Mouse (Mus musculus): Measurements from ENCODE around the gene Dido1.

Dido1 gene

DNA sequence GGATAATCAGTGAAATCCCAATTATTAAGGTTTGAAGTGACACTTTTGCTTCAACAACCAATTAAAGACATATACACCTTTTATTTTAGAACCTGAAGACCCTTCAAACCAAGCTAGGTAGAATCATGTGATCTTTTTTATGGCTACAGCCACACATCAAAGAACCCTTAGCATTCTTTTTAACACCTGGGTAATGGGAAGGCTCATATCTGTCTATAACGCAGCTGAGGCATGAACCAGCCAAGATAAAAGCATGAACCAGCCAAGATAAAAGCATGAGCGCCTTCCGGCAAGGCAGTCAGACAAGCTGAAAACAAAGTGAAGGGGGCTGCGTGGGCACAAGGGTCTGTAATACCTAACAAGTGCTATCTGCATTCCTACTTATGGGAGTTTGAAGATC is 25.8 kb downstream of the Dido1 start:
- DNase-seq (ENCODE audit: low spot score in 2 of 2), result no peak

DNA sequence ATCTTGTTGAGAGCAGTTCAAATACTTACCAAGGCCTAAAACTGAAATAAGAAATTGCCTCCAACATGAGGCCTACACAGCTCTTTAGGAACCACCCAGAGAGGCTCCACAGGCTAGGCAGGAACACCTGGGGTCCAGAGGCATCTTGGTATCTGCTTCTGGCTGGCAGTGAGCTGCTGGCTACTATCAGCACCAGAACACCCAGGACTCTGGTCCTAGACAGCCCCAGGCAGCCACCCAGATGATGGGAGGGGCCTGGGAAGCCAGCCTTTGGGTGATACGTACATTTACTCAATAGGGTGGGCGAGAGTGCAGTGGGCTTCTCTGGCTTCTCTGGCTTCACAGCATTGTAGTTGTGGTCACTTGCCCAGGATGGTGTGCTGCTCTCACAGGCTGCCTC is 26.3 kb downstream of the Dido1 start:
- DNase-seq (ENCODE audit: low spot score in 2 of 2), result no peak

DNA sequence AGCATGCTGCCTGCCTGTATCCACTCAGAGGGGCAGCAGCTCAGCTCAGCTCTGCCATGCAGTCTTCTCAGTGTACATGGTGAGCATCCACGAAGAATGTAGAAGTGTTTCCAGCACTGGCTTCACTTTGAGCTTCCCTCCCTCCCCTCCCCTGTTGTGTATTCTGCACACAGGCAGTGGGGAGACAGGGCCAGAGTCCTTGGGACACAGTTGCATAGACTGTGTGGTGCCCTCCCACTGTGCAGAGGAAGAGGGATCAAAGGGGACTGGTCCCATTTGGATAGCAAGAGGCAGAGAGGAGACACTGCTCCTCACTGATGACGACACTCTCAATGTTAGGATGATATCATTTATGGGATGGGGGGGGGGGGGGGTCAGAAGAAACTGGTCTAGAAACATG is 28.6 kb downstream of the Dido1 start:
- DNase-seq (ENCODE audit: low spot score in 2 of 2), result no peak

DNA sequence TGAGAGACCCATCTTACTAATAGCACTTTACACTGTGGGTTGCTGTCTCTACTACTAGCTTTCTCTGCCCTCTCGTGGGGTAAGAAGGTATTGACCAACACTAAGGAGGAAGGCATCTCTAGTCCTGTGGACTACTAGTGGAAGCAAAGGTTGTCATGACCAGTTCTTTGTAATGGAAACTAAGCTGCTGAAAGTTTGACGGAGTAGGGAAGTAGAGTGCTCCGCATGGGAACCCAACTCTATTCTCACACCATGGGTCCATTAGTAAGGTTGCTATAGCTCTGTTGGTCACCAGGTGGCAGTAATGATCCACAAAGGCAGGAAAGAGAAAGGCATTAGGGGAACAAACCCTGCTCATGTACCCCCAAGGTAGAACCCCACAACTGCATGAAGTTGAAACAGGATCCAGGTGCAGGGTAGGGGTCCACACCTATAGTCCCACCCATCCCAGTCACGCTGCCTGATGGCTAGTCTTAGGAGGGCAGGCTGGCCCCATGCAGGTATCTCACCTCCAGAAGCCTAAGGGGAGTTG is 31.1 kb downstream of the Dido1 start:
- DNase-seq (ENCODE audit: low spot score in 2 of 2), result peak; percentile 35 to 66

DNA sequence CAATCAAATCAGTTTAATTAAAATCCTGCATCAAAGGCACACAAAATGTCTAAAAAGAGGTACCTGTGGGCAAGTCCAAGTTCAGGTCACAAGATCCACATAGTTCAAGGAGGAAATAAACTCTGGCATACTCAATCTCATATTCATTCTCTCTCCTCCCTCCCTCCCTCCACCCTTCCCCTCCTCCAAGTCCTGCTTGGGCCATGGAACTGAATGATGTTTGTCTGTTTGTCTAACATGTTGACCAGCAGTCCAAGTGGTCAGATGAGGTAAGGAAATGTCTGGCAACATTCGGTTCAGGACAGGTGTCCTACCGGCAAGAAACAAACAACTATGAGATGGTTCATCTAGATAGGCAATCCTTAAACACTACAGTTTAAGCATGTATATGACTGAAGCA is 33.1 kb downstream of the Dido1 start:
- no peak for DNase-seq (ENCODE audit: low spot score in 2 of 2)

DNA sequence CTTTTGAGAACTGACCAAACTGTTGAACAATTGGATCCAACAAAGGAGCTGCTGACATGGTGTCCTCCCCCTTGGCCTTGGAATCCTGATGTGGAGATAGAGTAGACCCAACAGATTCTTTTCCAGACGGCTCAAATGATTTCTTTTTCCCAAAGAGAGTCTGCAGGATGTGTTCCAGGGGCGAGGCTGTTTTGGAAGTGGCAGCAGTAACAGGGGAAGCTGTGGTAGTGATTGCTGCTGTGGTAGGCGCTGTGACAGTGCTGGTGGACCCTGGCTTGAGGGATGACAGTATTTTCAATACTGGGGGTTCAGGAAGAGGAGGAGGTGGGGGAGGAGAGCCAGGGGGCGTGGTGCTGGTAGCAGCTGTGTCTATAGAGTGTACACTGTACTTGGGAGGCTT is 47.8 kb downstream of the Dido1 start:
- DNase-seq (ENCODE audit: low spot score in 2 of 2), result no peak

DNA sequence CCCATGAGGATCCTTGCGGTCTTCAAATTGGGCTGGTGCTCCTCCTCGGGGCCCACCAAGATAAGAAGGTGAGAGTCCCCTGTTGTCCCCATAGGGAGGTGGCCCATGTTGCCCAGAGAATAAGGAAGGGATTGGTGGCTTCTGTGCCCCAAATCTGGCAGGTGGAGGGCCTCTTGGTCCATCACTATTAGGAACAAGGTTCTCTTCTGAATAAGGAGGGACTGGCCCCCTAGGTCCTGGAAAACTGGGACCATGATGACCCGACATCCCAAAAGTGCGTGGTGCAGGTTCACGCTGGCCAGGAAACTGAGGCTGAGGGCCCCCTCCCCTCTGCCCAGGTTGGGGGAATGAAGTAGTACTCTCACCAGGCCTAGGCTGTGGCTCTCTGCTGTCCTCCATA is 49.3 kb downstream of the Dido1 start:
- DNase-seq (ENCODE audit: low spot score in 2 of 2), result no peak

DNA sequence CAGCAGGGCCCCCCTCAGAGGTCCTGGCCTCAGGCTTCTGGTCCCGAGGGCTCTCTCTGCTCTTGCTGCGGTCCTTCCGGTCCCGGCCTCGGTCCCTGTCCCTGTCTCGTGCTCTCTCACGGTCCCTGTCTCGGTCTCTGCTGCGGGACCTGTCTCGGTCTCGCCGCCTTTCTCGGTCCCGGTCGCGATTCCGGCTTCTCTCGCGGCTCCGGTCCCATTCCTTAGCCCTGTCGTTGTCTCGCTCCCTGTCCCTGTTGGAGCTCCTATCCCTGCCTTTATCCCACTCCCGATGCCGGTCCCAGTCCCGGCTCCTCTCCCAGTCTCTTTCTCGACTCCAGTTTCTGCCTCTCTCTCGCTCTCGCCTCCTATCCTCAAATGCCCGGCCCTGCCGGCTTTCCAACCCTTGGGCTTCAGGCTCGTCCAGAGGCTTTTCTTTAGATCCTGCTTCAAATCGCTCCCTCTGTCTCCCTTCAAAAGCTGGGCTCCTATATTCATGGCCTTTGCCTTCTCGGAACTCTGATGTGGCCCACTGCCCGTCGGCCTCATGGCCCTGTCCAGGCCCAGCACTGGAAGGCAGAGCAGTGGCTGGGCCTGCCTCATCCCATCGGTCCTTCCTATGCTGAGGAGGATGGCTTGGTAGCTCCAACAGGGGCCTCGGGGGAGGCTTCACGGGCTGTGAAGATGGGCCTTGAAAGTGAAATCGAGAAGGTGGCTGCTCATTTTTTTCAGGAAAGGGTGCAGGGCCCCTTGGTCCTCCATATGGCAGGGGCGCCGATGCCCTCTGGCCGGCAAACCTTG is 50.2 kb downstream of the Dido1 start:
- DNase-seq (ENCODE audit: low spot score in 2 of 2), result no peak

DNA sequence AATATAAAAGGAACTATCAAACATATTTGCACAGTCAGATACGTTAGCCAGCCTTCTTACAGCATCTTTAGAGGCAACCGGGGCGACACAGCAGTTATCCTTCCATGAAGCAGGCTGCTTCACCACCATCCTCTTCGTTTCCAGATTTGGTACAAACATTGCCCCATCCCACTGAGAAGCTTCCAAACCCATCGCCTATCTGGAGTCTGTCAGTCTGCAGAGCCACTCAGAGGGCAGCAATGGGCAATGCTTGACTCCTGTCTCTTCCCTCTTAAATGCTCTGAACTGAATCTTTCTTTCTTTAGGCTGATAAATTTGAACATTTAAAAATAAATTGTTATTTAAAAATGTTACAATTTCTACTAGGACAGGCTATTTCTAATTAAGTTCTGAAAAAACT is 51.4 kb downstream of the Dido1 start:
- no peak for DNase-seq (ENCODE audit: low spot score in 2 of 2)

DNA sequence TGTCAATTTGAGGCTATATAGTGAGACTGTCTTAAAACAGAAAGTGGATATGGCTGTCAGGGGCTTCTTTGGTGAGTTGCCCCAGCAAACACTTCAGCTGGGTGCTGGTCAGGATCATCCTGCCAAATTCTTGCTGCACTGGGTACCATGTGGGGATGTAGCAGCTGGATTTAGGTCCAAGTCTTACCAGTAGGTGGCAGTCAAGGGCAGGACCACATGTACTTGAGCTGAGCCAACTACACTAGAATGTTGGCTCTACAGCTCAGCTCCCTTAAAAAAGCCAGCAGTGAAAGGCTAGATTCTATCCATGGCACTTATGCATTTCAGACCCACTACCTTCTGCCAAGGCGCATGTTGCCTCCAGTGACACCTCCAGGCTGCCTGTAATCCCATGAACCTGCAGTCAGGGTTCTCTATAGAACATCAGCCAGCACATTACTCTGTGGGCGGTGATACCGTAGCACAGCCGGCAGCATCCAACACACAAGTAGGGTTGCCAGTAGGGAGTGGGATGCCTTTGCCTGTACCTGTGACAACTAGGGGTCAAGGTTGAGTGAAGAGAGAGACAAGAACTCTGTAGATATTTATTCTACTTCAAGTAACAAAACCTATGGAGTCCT is 52.3 kb downstream of the Dido1 start:
- DNase-seq (ENCODE audit: low spot score in 2 of 2), result peak; percentile 39 to 56

DNA sequence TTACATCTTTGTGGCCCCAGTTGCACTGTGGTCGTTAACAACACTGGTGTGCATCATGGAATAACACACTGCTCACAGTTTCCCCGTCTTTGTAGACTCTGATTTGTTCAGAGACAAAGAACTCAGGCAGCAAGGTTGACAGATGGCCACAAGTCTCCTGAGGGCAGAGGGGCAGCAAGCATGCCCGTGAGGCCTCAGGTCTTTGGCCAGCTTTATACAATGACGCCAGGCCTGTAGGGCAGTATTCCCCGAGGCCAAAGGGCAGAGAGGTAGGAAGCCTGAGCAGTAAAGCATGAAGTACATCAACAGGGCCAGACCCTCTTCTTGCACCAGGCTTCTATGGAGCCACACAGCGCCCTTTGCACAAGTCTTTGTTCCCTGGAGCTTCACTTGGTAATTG is 54.6 kb downstream of the Dido1 start:
- DNase-seq (ENCODE audit: low spot score in 2 of 2), result no peak

DNA sequence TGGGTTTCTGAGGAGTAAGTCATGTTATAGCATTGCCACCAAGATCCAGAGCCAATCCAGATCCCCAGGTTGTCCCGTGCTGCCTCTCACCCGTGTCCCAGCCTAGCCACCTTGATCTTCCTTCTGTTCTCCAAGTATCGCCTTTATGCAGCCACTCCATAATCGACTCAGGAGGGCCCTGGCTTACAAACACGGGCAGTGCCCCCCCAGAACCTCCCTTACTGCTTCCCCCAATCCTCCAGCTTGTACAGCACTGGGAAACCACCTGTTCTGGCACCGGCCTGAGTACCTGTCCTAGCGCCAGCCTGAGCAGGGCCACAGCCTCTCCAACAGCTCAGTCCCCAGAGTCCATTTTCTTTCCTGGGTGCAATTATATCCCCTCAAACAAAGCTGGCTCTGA is 55.1 kb downstream of the Dido1 start:
- no peak for DNase-seq (ENCODE audit: low spot score in 2 of 2)

DNA sequence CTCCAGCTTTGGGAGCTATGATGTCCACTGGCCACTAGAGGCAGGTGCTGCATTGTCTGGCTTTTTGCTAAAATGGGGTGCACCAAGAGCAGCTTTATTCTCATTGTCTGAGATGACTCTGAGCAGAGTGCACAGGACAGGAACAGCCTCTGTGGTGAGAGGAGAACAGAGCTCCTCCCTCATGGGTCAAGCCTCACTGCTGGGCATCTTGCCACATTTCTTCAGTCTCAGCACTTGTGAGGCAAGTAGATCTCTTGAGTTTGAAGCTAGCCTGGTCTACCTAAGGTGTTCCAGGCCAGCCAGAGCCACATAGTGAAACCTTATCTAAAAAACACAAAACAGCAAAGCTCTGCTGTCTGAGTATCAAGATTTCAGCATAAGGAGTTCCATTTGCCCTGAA is 63.0 kb downstream of the Dido1 start:
- DNase-seq (ENCODE audit: low spot score in 2 of 2), result no peak

DNA sequence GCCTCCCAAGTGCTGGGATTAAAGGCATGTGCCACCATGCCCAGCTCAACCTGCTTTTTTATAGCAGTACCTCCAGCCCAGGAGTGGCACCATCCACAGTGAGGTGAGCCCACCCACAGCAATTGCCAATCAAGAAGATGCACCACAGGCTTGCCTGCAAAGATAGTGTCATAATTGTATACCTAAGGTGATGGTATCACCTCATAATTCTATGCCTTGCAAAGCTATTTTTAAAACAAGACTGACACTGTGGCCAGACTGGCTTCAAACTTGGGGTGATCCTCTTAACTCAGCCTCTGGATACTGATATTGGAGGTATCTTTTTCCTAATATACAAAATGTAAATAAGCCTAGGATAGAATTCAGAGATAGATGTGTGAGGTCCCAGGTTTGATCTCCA is 66.2 kb downstream of the Dido1 start:
- no peak for DNase-seq (ENCODE audit: low spot score in 2 of 2)

DNA sequence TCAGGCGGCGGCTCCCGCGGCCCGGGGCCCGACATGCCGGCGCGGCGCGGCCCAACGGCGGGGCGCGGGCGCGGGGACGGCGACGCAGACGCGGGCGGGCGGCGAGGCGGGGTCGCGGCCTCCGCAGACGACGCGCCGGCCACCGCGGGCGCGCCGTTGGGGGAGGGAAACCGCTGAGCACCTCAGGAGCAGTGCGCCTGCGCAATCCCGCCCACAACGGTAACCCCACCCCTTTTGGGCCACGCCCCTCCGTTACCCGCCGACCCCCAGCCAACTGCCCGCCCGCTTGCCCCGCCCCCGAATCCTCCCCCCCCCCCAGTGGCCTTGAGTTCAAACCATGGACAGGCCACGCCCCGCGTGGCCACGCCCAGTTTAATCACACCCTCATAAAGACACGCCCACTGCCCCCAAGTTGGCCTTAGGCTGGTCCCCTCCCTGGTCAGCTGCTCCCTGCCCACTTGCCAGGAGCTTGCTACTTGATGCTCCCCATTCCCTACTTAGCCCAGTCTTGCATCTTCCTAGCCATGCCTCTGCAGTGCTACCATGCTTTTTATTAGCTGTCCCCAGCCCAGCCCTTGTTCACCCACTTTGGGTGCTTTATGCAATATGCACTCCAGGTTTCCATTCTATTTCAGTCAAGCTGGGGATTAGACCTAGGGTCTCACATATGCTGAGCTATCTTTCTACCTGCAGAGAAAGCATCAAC is 67.1 kb downstream of the Dido1 start, which contains the start of gene Tcfl5:
Tcfl5 (minus strand) TSS at position 154 of the 706 bp plus-strand sequence.
- DNase-seq (ENCODE audit: low spot score in 2 of 2), result no peak

DNA sequence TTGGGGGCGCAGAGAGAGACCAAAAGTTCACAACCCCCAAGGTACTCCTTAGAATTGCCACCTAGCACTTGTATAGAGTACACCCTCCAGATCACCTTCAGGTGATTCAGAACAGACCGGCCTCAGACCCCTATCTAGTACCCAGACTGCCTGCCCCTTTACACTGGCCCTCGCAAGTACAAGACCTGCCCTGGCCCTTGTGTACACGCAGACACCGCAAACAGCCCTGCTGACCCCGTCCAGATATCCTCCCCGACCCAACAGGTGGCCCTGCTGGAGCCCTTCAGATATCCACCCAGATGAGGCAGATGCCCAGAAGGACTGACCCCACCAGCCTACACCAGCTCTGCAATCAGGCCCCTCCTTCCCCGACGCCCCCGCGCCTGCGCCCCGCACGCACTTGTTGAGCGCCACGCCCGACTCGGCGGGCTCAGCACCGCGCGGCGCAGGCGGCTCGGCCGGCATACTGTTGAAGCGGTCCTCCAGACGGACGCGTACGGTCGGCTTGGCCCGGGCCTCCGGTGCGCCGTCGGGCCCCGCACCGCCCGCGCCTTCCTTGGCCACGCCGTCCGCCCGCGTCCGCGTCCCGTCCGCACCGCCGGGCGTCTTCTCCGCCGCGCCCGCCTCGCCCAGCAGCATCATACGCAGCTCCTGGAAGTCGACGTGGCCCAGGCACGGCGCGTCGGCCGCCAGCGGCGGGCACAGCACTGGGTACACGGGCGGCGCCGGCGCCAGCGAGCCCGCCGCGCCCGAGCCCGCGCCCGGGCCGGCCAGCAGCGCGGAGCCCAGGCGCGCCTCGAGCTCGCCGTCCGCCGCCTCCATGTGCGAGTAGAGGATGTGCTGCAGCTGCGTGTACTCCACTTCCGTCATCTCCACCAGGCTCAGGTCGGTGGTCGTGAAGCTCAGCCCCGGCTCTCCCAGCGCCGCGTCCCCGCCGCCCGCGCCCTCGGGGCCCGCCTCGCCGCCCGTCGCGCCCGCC is 67.9 kb downstream of the Dido1 start:
- no peak for DNase-seq (ENCODE audit: low spot score in 2 of 2)

DNA sequence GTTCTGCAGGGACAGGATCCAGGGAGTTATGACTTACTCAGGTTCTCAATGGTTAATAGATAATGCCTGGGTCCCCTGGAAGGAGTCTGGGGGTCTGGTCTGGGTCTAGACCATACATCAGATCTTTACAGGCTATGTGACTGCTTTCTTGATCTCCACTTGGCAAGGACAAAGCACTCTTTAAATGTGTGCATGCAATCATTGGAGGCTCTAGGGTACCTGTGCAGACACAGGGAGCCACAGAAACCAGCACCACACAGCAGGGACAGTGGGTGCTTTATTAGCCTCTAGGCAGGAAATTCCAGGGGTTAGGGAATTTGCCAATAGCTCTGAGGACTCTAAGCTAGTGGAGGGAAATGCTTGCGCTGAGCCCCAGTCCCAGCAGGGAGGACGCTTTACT is 97.9 kb downstream of the Dido1 start:
- DNase-seq (ENCODE audit: low spot score in 2 of 2), result no peak

DNA sequence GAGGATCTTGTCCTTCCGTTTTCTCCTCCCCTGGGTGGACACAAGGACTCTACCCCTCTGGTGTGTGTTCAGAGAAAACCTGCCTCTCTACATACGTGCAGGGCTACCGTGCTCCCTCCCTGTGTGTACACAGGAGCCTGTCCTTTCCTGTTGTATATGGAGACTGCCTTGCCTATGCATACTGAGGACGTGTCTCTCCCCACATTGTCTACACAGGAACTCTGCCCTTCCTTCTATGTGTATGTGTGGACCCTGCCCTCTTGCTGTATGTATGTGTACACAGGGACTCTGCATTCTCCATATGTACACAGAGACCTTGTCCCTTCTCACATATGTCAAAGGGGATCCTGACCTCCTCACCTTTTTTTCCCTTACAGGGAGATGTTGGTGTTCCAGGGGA is 99.5 kb downstream of the Dido1 start:
- no peak for DNase-seq (ENCODE audit: low spot score in 2 of 2)

All from spleen, postnatal 14 days (tissue).